Mouse (Mus musculus): ENCODE measurements around the gene Pak2. TPM values are rescaled to one million over a fixed set of nuclear protein-coding genes. Genes with fewer than 3 reads are reported as not detected.

Pak2 gene
- polyA plus RNA-seq, 1 experiment from 2014 or later, result 35.7 TPM

- Histone ChIP-seq H3K27me3 (ENCODE audit: insufficient read depth, poor library complexity, severe bottlenecking) (no peaks in the 10 kb centered on the region), H3K4me3 (no peak overlapping the region), H3K4me1 (replicated peaks) (peaks cover 13% of the 10 kb centered on the region), H3K27ac (no peak overlapping the region), H3K9me3 (no peaks in the 10 kb centered on the region), H3K36me3 (peaks cover 25% of the 10 kb centered on the region)
- 87% methylated on average over 4 of the region's 4 CpGs for WGBS
- no peak for DNase-seq (ENCODE audit: low spot score)
Measured at GRCm38 (mm10) chr16:32010330-32010729, 68.8 kb downstream of the Pak2 start.

- Histone ChIP-seq H3K27me3 (ENCODE audit: insufficient read depth, poor library complexity, severe bottlenecking) (no peaks in the 10 kb centered on the region), H3K9me3 (no peaks in the 10 kb centered on the region), H3K27ac (no peak overlapping the region), H3K4me1 (replicated peaks) (peaks cover 13% of the 10 kb centered on the region), H3K36me3 (peaks cover 21% of the 10 kb centered on the region), H3K4me3 (no peak overlapping the region)
- DNase-seq (ENCODE audit: low spot score), result no peak
- 49% methylated on average over 5 of the region's 5 CpGs for WGBS
Measured at GRCm38 (mm10) chr16:32009913-32010312, 69.2 kb downstream of the Pak2 start.

DNA sequence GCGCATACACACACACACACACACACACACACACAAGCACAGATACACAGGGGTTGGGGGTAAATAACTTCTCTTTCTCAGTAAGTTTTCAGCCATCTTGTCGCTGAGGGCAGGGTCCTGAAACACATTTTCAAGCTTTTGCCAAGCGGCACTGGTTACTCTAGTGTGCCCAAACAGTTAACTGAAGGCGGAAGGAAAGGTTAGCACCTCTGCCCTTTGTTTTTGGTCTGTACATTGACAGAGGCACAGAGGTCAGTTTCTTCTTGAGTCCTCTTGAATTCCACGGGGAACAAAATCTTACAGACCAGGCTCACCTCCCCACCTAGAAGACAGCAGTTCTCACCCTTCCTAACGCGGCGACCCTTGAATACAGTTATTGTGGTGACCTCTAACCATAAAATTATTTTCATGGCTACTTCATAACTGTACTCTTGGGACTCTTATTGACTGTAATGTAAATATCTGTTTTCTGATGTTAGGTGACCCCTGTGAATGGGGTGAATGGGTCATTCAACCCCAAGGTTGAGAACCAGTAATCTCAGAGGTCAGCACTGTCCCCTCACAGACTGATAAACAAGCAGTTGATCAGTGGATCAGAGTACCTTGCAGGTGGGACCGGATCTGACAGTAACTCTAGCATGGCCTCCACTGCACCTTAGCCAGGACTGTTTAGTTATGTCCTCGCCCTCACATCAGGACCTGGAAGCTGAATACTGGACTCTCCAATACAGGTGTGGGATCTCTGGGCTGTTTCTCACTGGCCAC, 70.4 kb downstream of the Pak2 start:
- 69% methylated on average over 10 of the region's 10 CpGs for WGBS

DNA sequence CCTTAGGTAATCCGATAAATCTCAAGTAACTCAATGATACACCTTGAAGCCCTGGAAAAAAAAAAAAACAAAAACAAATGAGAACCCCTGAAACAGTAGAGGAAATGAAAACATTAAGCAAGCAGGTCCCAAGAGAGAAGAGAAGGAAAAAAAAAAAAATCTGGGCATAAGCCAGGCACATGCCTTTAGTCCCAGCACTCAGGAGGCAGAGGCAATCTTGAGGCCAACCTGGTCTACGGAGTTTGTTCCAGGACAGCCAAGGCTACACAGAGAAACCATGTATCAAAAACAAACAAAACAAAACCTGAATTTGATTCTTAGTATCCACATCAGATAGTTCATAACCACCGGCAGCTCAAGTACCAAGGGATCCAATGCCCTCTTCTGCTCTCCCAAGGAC, 74.4 kb downstream of the Pak2 start:
- Histone ChIP-seq H3K27ac (no peak overlapping the region), H3K36me3 (peaks cover 4% of the 10 kb centered on the region), H3K27me3 (ENCODE audit: insufficient read depth, poor library complexity, severe bottlenecking) (no peaks in the 10 kb centered on the region), H3K9me3 (no peaks in the 10 kb centered on the region), H3K4me3 (no peak overlapping the region), H3K4me1 (replicated peaks) (peaks cover 36% of the 10 kb centered on the region)
- DNase-seq (ENCODE audit: low spot score), result no peak
- WGBS, result 93% methylated on average over 3 of the region's 3 CpGs

More for the DNA sequence above, 70.4 kb downstream of the Pak2 start:
- peaks cover 14% of the 10 kb centered on the region for H3K4me1 ChIP-seq (replicated peaks)
- H3K27ac ChIP-seq, result no peak overlapping the region
- H3K36me3 ChIP-seq, result peaks cover 10% of the 10 kb centered on the region
- H3K4me3 ChIP-seq, result no peak overlapping the region
- no peaks in the 10 kb centered on the region for H3K27me3 ChIP-seq (ENCODE audit: insufficient read depth, poor library complexity, severe bottlenecking)
- DNase-seq (ENCODE audit: low spot score), result no peak
- H3K9me3 ChIP-seq, result no peaks in the 10 kb centered on the region

- Histone ChIP-seq H3K27ac (peak within 1 kb of the TSS; percentile 89), H3K36me3 (peaks cover 21% of the 10 kb centered on the region), H3K27me3 (ENCODE audit: insufficient read depth, poor library complexity, severe bottlenecking) (no peaks in the 10 kb centered on the region), H3K9me3 (no peaks in the 10 kb centered on the region), H3K4me3 (peak within 1 kb of the TSS; percentile 76), H3K4me1 (replicated peaks) (peaks cover 24% of the 10 kb centered on the region)
- 1% methylated on average over 66 of the region's 66 CpGs for WGBS
- DNase-seq (ENCODE audit: low spot score), result peak; percentile 91
Measured at GRCm38 (mm10) chr16:32002509-32003477, 76.3 kb downstream of the Pak2 start, which contains the start of gene Senp5. Gene Senp5, minus strand, starts transcription at chr16:32003287.

GRCm38 (mm10) chr16:31996371-31996770, 82.8 kb downstream of the Pak2 start:
- 81% methylated on average over 5 of the region's 5 CpGs for WGBS
- H3K9me3 ChIP-seq, result no peaks in the 10 kb centered on the region
- H3K27me3 ChIP-seq (ENCODE audit: insufficient read depth, poor library complexity, severe bottlenecking), result no peaks in the 10 kb centered on the region
- H3K4me3 ChIP-seq, result no peak overlapping the region
- no peak overlapping the region for H3K27ac ChIP-seq
- H3K4me1 ChIP-seq (replicated peaks), result peaks cover 3% of the 10 kb centered on the region
- peaks cover 65% of the 10 kb centered on the region for H3K36me3 ChIP-seq
- no peak for DNase-seq (ENCODE audit: low spot score)

DNA sequence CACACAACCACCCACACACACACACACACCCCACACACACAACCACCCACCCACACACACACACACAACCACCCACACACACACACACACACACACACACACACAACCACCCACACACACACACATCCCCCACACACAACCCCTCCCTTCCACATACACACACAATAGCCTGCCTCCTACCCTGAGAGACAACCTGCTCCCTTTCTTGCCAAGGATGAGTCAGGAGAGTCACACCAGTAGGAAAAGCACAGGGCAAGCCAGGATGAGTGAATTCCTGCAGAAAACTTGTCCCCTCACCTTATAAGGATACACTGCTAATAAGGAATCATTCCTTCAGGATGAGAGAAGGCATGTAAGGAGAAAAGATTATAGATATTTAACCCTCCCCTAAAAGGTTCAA, 85.2 kb downstream of the Pak2 start:
- Histone ChIP-seq H3K9me3 (no peaks in the 10 kb centered on the region), H3K4me3 (no peak overlapping the region), H3K4me1 (replicated peaks) (no peaks in the 10 kb centered on the region), H3K27ac (no peak overlapping the region), H3K36me3 (peaks cover 68% of the 10 kb centered on the region), H3K27me3 (ENCODE audit: insufficient read depth, poor library complexity, severe bottlenecking) (no peaks in the 10 kb centered on the region)
- DNase-seq (ENCODE audit: low spot score), result no peak

- DNase-seq (ENCODE audit: low spot score), result no peak
- H3K4me3 ChIP-seq, result no peak overlapping the region
- no peaks in the 10 kb centered on the region for H3K4me1 ChIP-seq (replicated peaks)
- WGBS, result 89% methylated on average over 4 of the region's 4 CpGs
- H3K36me3 ChIP-seq, result peaks cover 68% of the 10 kb centered on the region
- no peak overlapping the region for H3K27ac ChIP-seq
- no peaks in the 10 kb centered on the region for H3K9me3 ChIP-seq
- H3K27me3 ChIP-seq (ENCODE audit: insufficient read depth, poor library complexity, severe bottlenecking), result no peaks in the 10 kb centered on the region
Measured at GRCm38 (mm10) chr16:31993195-31993594, 85.9 kb downstream of the Pak2 start.

DNA sequence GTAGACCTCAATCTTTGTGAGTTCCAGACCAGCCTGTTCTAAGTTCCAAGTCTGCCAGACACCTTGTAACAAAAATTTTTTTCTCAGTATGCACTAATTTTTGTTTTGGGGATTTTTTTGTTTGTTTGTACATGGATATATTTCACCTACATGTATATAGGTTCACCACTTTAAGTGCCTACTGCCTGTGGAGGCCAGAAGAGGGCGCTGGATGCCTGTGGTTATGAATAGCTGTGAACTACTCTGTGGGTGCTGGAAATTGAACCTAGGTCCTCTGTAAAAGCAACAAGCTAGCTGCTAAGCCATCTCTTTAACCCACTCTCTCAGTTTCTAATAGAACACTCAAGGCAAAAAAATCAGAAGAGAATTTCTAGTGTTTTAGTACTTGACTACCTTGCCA, 87.1 kb downstream of the Pak2 start:
- Histone ChIP-seq H3K9me3 (no peaks in the 10 kb centered on the region), H3K36me3 (peaks cover 72% of the 10 kb centered on the region), H3K27ac (no peak overlapping the region), H3K4me3 (no peak overlapping the region), H3K4me1 (replicated peaks) (no peaks in the 10 kb centered on the region), H3K27me3 (ENCODE audit: insufficient read depth, poor library complexity, severe bottlenecking) (no peaks in the 10 kb centered on the region)
- WGBS, result 56% methylated on average over 1 of the region's 1 CpGs
- no peak for DNase-seq (ENCODE audit: low spot score)

DNA sequence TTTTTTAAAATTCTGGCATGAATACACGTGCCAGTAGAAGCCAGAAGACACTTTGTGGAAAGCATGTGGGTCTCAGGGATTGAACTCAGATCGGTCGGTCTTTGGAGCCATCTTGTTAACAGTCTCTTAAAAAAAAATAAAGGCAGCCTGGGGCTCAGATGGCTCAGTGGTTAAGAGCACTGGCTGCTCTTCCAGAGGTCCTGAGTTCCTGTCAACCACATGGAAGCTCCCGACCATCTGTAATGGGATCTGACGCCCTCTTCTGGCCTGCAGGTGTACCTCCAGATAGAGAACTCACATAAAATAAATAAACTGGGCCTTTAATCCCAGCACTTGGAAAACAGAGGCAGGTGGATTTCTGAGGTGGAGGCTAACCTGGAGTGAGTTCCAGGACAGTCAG, 98.2 kb downstream of the Pak2 start:
- H3K4me3 ChIP-seq, result no peak overlapping the region
- DNase-seq (ENCODE audit: low spot score), result no peak
- no peaks in the 10 kb centered on the region for H3K9me3 ChIP-seq
- no peaks in the 10 kb centered on the region for H3K27me3 ChIP-seq (ENCODE audit: insufficient read depth, poor library complexity, severe bottlenecking)
- H3K36me3 ChIP-seq, result peaks cover 80% of the 10 kb centered on the region
- H3K4me1 ChIP-seq (replicated peaks), result no peaks in the 10 kb centered on the region
- no peak overlapping the region for H3K27ac ChIP-seq
- WGBS, result 79% methylated on average over 5 of the region's 5 CpGs

DNA sequence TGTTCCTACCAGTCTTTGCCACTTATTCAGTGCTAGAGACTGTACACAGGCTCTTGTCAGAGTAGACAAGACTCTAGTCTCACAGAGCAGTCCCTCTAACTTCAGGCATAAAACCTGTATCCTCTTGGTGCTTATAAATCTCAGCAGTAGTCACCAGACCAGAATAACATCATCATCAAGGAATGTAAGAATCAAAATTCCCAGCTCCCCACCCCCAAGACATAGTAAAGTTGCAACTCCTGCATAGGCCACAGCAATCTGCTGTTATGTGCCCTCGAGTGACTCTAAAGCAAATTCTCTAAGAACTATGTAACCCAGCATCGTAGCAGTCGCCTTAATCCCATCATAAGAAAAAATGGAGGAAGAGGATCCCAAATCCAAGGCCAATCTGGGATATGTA, 99.6 kb downstream of the Pak2 start:
- Histone ChIP-seq H3K36me3 (peaks cover 86% of the 10 kb centered on the region), H3K9me3 (no peaks in the 10 kb centered on the region), H3K27ac (no peak overlapping the region), H3K4me1 (replicated peaks) (no peaks in the 10 kb centered on the region), H3K27me3 (ENCODE audit: insufficient read depth, poor library complexity, severe bottlenecking) (no peaks in the 10 kb centered on the region), H3K4me3 (no peak overlapping the region)
- no peak for DNase-seq (ENCODE audit: low spot score)
- 96% methylated on average over 3 of the region's 3 CpGs for WGBS

GRCm38 (mm10) chr16:31975258-31975657, 103.9 kb downstream of the Pak2 start:
- no peaks in the 10 kb centered on the region for H3K4me1 ChIP-seq (replicated peaks)
- H3K36me3 ChIP-seq, result peaks cover 90% of the 10 kb centered on the region
- H3K27me3 ChIP-seq (ENCODE audit: insufficient read depth, poor library complexity, severe bottlenecking), result no peaks in the 10 kb centered on the region
- no peaks in the 10 kb centered on the region for H3K9me3 ChIP-seq
- no peak overlapping the region for H3K27ac ChIP-seq
- 93% methylated on average over 4 of the region's 4 CpGs for WGBS
- no peak for DNase-seq (ENCODE audit: low spot score)
- H3K4me3 ChIP-seq, result no peak overlapping the region
